Mouse (Mus musculus): ENCODE data around the gene Klk1b8.
"Not testable (repeated sequence)": the region's sequence is repeated elsewhere in the genome, so short reads cannot be mapped to it uniquely, and the experiment has no call there.

The Klk1b8 gene

GRCm38 (mm10) chr7:43950364-43950763 lies at the start of gene Klk1b8:
Klk1b8 (plus strand) TSS chr7:43950664.
- no peak for DNase-seq (ENCODE audit: low spot score)

- DNase-seq (ENCODE audit: low spot score), result peak; percentile 41
These were observed 35.6 kb upstream of the Klk1b8 start for GRCm38 (mm10) chr7:43914821-43915220.

- DNase-seq (ENCODE audit: low spot score), result no peak
These were observed 32.0 kb upstream of the Klk1b8 start for GRCm38 (mm10) chr7:43918426-43918825.

- DNase-seq (ENCODE audit: low spot score), result no peak
These were observed 31.6 kb upstream of the Klk1b8 start for GRCm38 (mm10) chr7:43918871-43919270.

- peak; percentile 73 for DNase-seq (ENCODE audit: low spot score)
These were observed 30.7 kb upstream of the Klk1b8 start for GRCm38 (mm10) chr7:43919559-43920451.

GRCm38 (mm10) chr7:43920582-43920981 lies 29.9 kb upstream of the Klk1b8 start:
- DNase-seq (ENCODE audit: low spot score), result no peak

- DNase-seq (ENCODE audit: low spot score), result no peak
These were observed 29.4 kb upstream of the Klk1b8 start for GRCm38 (mm10) chr7:43921087-43921486.

- DNase-seq (ENCODE audit: low spot score), result no peak
These were observed 28.5 kb upstream of the Klk1b8 start for GRCm38 (mm10) chr7:43921941-43922340.

- DNase-seq (ENCODE audit: low spot score), result no peak
These were observed 24.5 kb upstream of the Klk1b8 start for GRCm38 (mm10) chr7:43925985-43926384.

- DNase-seq (ENCODE audit: low spot score), result peak; percentile 17
These were observed 21.9 kb upstream of the Klk1b8 start for GRCm38 (mm10) chr7:43928521-43928920.

GRCm38 (mm10) chr7:43932337-43932736 lies 18.1 kb upstream of the Klk1b8 start:
- DNase-seq (ENCODE audit: low spot score), result no peak

GRCm38 (mm10) chr7:43933440-43933839 lies 17.0 kb upstream of the Klk1b8 start, which contains the start of gene Klk15:
Klk15 (plus strand) TSS chr7:43933740.
- no peak for DNase-seq (ENCODE audit: low spot score)

- DNase-seq (ENCODE audit: low spot score), result no peak
These were observed 15.7 kb upstream of the Klk1b8 start for GRCm38 (mm10) chr7:43934747-43935146.

GRCm38 (mm10) chr7:43936551-43936950 lies 13.9 kb upstream of the Klk1b8 start:
- no peak for DNase-seq (ENCODE audit: low spot score)

- not testable (repeated sequence) for DNase-seq (ENCODE audit: low spot score)
These were observed 8.2 kb upstream of the Klk1b8 start for GRCm38 (mm10) chr7:43942293-43942692.

GRCm38 (mm10) chr7:43944727-43945264 lies 5.7 kb upstream of the Klk1b8 start:
- DNase-seq (ENCODE audit: low spot score), result no peak

GRCm38 (mm10) chr7:43952703-43953102 lies 2.2 kb downstream of the Klk1b8 start:
- DNase-seq (ENCODE audit: low spot score), result no peak

GRCm38 (mm10) chr7:43966451-43966850 lies 16.0 kb downstream of the Klk1b8 start, which contains the start of gene Klk1b1:
Klk1b1 (plus strand) TSS chr7:43966751.
- DNase-seq (ENCODE audit: low spot score), result no peak

GRCm38 (mm10) chr7:43967058-43967457 lies 16.6 kb downstream of the Klk1b8 start:
- no peak for DNase-seq (ENCODE audit: low spot score)

GRCm38 (mm10) chr7:43967612-43968011 lies 17.1 kb downstream of the Klk1b8 start:
- no peak for DNase-seq (ENCODE audit: low spot score)

- not testable (repeated sequence) for DNase-seq (ENCODE audit: low spot score)
These were observed 25.3 kb downstream of the Klk1b8 start, which contains the start of gene Klk1b9 for GRCm38 (mm10) chr7:43975761-43976160. Klk1b9 (plus strand) TSS chr7:43976061.

GRCm38 (mm10) chr7:43985657-43986056 lies 35.2 kb downstream of the Klk1b8 start:
- DNase-seq (ENCODE audit: low spot score), result no peak

GRCm38 (mm10) chr7:43994821-43995220 lies 44.4 kb downstream of the Klk1b8 start:
- DNase-seq (ENCODE audit: low spot score), result not testable (repeated sequence)
